Mouse (Mus musculus) midbrain, embryonic 12.5 days (tissue): Measurements from ENCODE around the gene Oosp1. TPM values are rescaled to one million over a fixed set of nuclear protein-coding genes. Genes with fewer than 3 reads are reported as not detected.

Experiments
- polyA plus RNA-seq: library from polyadenylated mRNA; unstranded; fragments of >200 nt; fragmentation: Nextera tagmentation; extraction: Ambion mirVana; gene quantifications from 2 replicates; pipeline ENCODE4 v1.2.1, GENCODE M21; 2016

Gene Oosp1
- polyA plus RNA-seq, 1 experiment from 2014 or later: not detected

Other genes with a start within 250 kb of the Oosp1 start
- gene Ms4a4b, start 247.6 kb downstream of the Oosp1 start, polyA plus RNA-seq: not detected in 2 replicates
- 2.1 and 3.1 TPM in 2 replicates for gene Ms4a6c, start 221.8 kb downstream of the Oosp1 start, polyA plus RNA-seq
- not detected in 2 replicates for gene Gm8369, start 205.2 kb downstream of the Oosp1 start, polyA plus RNA-seq
- gene Ms4a6b, start 174.6 kb downstream of the Oosp1 start, polyA plus RNA-seq: 3.1 and 3.3 TPM in 2 replicates
- 0.20 TPM in 1 of 2 replicates, not detected in the other for gene Ms4a4d, start 154.3 kb downstream of the Oosp1 start, polyA plus RNA-seq
- gene Ms4a6d, start 86.3 kb downstream of the Oosp1 start, polyA plus RNA-seq: 2.9 and 4.1 TPM in 2 replicates
- not detected in 2 replicates for gene Ms4a2, start 67.4 kb downstream of the Oosp1 start, polyA plus RNA-seq
- not detected in 2 replicates for gene Ms4a3, start 50.3 kb downstream of the Oosp1 start, polyA plus RNA-seq
- not detected in 2 replicates for gene Oosp2, start 30.6 kb downstream of the Oosp1 start, polyA plus RNA-seq
- not detected in 2 replicates for gene Oosp3, start 5.9 kb upstream of the Oosp1 start, polyA plus RNA-seq
- gene Gif, start 56.4 kb upstream of the Oosp1 start, polyA plus RNA-seq: not detected in 2 replicates
- 45.7 and 48.7 TPM in 2 replicates for gene Mrpl16, start 79.2 kb upstream of the Oosp1 start, polyA plus RNA-seq
- 20.3 and 22.0 TPM in 2 replicates for gene Stx3, start 128.3 kb upstream of the Oosp1 start, polyA plus RNA-seq
- not detected in 2 replicates for gene Olfr1417, start 148.1 kb upstream of the Oosp1 start, polyA plus RNA-seq
- not detected in 2 replicates for gene Olfr1418, start 169.9 kb upstream of the Oosp1 start, polyA plus RNA-seq
- not detected in 2 replicates for gene Olfr1419, start 184.0 kb upstream of the Oosp1 start, polyA plus RNA-seq
- gene Olfr1420, start 195.4 kb upstream of the Oosp1 start, polyA plus RNA-seq: not detected in 2 replicates
- 24.4 and 26.0 TPM in 2 replicates for gene Patl1, start 221.2 kb upstream of the Oosp1 start, polyA plus RNA-seq